Mouse (Mus musculus) liver, postnatal 0 days (tissue): ENCODE measurements around the gene Retreg1. TPM values are rescaled to one million over a fixed set of nuclear protein-coding genes. Genes with fewer than 3 reads are reported as not detected.

Source experiments
- ATAC-seq: fragments of 200-750 bp; cut with Nextera tagmentation; 2 replicates; pipeline ENCODE4 v1.8.0; 2017; ENCODE audit warnings: mild to moderate bottlenecking, moderate library complexity
- DNase-seq: peaks from one replicate; pipeline ENCODE4 v3.0.0-alpha.2; 2016
- H3K27ac ChIP-seq: fragments of 300-500 bp; sonication (generic); 2 replicates; pipeline ENCODE4 v1.5.1; 2014; ENCODE audit warnings: antibody characterized with exemption, moderate library complexity, mild to moderate bottlenecking, low read depth
- H3K27me3 ChIP-seq: fragments of 300-500 bp; sonication (generic); 2 replicates; pipeline ENCODE4 v1.6.1; 2014; ENCODE audit warnings: low read length, control low read depth, mixed read lengths; ENCODE audit not compliant: insufficient read depth
- H3K36me3 ChIP-seq: fragments of 300-500 bp; sonication (generic); replicated peaks from 2 replicates; pipeline ENCODE4 v1.6.1; 2014; ENCODE audit warnings: mild to moderate bottlenecking, control low read depth, low read length, moderate library complexity, mixed read lengths; ENCODE audit not compliant: insufficient read depth
- H3K4me1 ChIP-seq: fragments of 300-500 bp; sonication (generic); 2 replicates; pipeline ENCODE4 v1.6.1; 2014; ENCODE audit warnings: antibody characterized with exemption, mild to moderate bottlenecking, control low read depth; ENCODE audit not compliant: insufficient read depth
- H3K4me2 ChIP-seq: fragments of 300-500 bp; sonication (generic); 2 replicates; pipeline ENCODE4 v1.6.1; 2014; ENCODE audit warnings: low read depth, mild to moderate bottlenecking, low read length, moderate library complexity, mixed read lengths
- H3K4me3 ChIP-seq: fragments of 300-500 bp; sonication (generic); 2 replicates; pipeline ENCODE4 v1.5.1; 2014; ENCODE audit warnings: low read depth, low read length
- H3K9ac ChIP-seq: fragments of 300-500 bp; sonication (generic); replicated peaks from 2 replicates; pipeline ENCODE4 v1.6.1; 2014; ENCODE audit warnings: mild to moderate bottlenecking, moderate library complexity
- H3K9me3 ChIP-seq: fragments of 300-500 bp; sonication (generic); 2 replicates; pipeline ENCODE4 v1.6.1; 2016; ENCODE audit warnings: mild to moderate bottlenecking, control low read depth, low read length, mixed read lengths
- CTCF ChIP-seq: sonication (generic); IDR thresholded peaks from 2 replicates; pipeline ENCODE4 v1.5.1; 2016; ENCODE audit warnings: antibody characterized with exemption, low read depth
- EP300 ChIP-seq: IDR thresholded peaks from 2 replicates; pipeline ENCODE4 v1.6.1; 2016; ENCODE audit warnings: antibody characterized with exemption, low read depth, mild to moderate bottlenecking
- WGBS: fragments of 180-500 bp; shearing (Covaris S2); extraction: QIAGEN DNeasy Blood & Tissue Kit; methylation state at CpG from one replicate; pipeline ENCODE4 v1.1.7; 2014; ENCODE audit not compliant: insufficient replicate concordance; 5-methylcytosine and 5-hydroxymethylcytosine counted together
- polyA plus RNA-seq: library from polyadenylated mRNA; unstranded; fragments of >200 nt; fragmentation: Nextera tagmentation; extraction: Ambion mirVana; gene quantifications from 2 replicates; pipeline ENCODE4 v1.2.1, GENCODE M21; 2015

The Retreg1 gene
- polyA plus RNA-seq, 1 experiment from 2014 or later: 18.6 TPM

GRCm38 (mm10) chr15:25891556-25891955 lies 48.6 kb downstream of the Retreg1 start:
- DNase-seq (peak; percentile 52), ATAC-seq (peak; percentile 57)
- H3K9ac ChIP-seq: no peak overlapping the region
- H3K4me1 ChIP-seq: peaks cover 20% of the 10 kb centered on the region
- H3K4me3 ChIP-seq: no peak overlapping the region
- H3K9me3 ChIP-seq: no peaks in the 10 kb centered on the region; the same call in 1 of the 2 replicates
- no peaks in the 10 kb centered on the region for H3K36me3 ChIP-seq
- H3K27ac ChIP-seq: peak overlapping the region; percentile 57
- WGBS: 20% methylated on average over 11 of the region's 11 CpGs
- H3K27me3 ChIP-seq: no peaks in the 10 kb centered on the region
- peak overlapping the region; percentile 38; the same call in 1 of the 2 replicates for H3K4me2 ChIP-seq
- TF ChIP-seq CTCF: no peak
- TF ChIP-seq EP300: no peak

- no peak overlapping the region for H3K9ac ChIP-seq
- no peaks in the 10 kb centered on the region for H3K36me3 ChIP-seq
- H3K27ac ChIP-seq: no peak overlapping the region
- no peak for ATAC-seq
- H3K4me2 ChIP-seq: no peak overlapping the region
- H3K4me3 ChIP-seq: no peak overlapping the region
- no peaks in the 10 kb centered on the region; the same call in 1 of the 2 replicates for H3K9me3 ChIP-seq
- H3K27me3 ChIP-seq: no peaks in the 10 kb centered on the region
- peaks cover 20% of the 10 kb centered on the region for H3K4me1 ChIP-seq
- 78% methylated on average over 2 of the region's 2 CpGs for WGBS
- DNase-seq: no peak
- no peak for TF ChIP-seq CTCF
- no peak for TF ChIP-seq EP300
Observed at GRCm38 (mm10) chr15:25893327-25893726, 50.3 kb downstream of the Retreg1 start.

GRCm38 (mm10) chr15:25896783-25897182 lies 53.8 kb downstream of the Retreg1 start:
- no peaks in the 10 kb centered on the region for H3K36me3 ChIP-seq
- no peaks in the 10 kb centered on the region for H3K9me3 ChIP-seq
- H3K9ac ChIP-seq: no peak overlapping the region
- peaks cover 3% of the 10 kb centered on the region; the same call in 1 of the 2 replicates for H3K4me1 ChIP-seq
- no peak overlapping the region for H3K4me2 ChIP-seq
- TF ChIP-seq CTCF: no peak
- TF ChIP-seq EP300: no peak
- 43% methylated on average over 4 of the region's 4 CpGs for WGBS
- no peaks in the 10 kb centered on the region for H3K27me3 ChIP-seq
- no peak overlapping the region for H3K4me3 ChIP-seq
- ATAC-seq (no peak), DNase-seq (no peak)
- no peak overlapping the region for H3K27ac ChIP-seq

- Histone ChIP-seq H3K4me3 (no peak overlapping the region), H3K27me3 (no peaks in the 10 kb centered on the region), H3K4me2 (no peak overlapping the region), H3K4me1 (no peaks in the 10 kb centered on the region; the same call in 1 of the 2 replicates), H3K9ac (no peak overlapping the region), H3K27ac (0 out of 2 replicates have a peak overlapping the region, but pooled peaks have one; percentile 13), H3K9me3 (no peaks in the 10 kb centered on the region), H3K36me3 (no peaks in the 10 kb centered on the region)
- DNase-seq: no peak
- no peak for ATAC-seq
- no peak for TF ChIP-seq EP300
- no peak for TF ChIP-seq CTCF
- 38% methylated on average over 12 of the region's 12 CpGs for WGBS
Observed at GRCm38 (mm10) chr15:25897617-25898016, 54.6 kb downstream of the Retreg1 start.

- Histone ChIP-seq H3K9ac (no peak overlapping the region), H3K9me3 (no peaks in the 10 kb centered on the region), H3K4me2 (no peak overlapping the region), H3K4me1 (no peaks in the 10 kb centered on the region; the same call in 1 of the 2 replicates), H3K36me3 (no peaks in the 10 kb centered on the region), H3K27me3 (no peaks in the 10 kb centered on the region), H3K4me3 (no peak overlapping the region), H3K27ac (no peak overlapping the region)
- no peak for TF ChIP-seq CTCF
- TF ChIP-seq EP300: no peak
- WGBS: 77% methylated on average over 5 of the region's 5 CpGs
- ATAC-seq: no peak
- DNase-seq: no peak
Observed at GRCm38 (mm10) chr15:25899021-25899420, 56.0 kb downstream of the Retreg1 start.

DNA sequence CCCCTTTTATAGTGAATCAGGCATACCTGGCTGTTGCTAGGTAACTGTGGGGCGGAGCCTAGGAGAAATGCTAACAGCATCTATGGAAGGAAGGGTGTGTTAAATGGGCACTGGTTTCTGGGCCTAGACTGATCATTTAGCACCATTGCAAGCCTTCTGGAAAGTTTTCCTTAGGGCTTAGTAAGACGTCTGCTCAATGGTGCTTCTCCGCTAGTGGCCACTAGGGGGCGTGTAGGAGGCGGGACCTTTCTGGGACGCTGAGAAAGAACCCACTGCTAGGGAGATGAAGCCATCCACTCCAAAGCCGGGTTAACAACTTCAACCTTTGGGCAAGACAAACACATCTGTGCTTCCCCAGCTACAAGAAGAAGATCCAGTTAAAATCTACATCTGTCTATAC lies 57.6 kb downstream of the Retreg1 start:
- Histone ChIP-seq H3K27ac (no peak overlapping the region), H3K36me3 (no peaks in the 10 kb centered on the region), H3K9me3 (no peaks in the 10 kb centered on the region), H3K4me3 (no peak overlapping the region), H3K4me2 (no peak overlapping the region), H3K27me3 (no peaks in the 10 kb centered on the region), H3K4me1 (no peaks in the 10 kb centered on the region; the same call in 1 of the 2 replicates), H3K9ac (no peak overlapping the region)
- TF ChIP-seq CTCF (peak; percentile 90), EP300 (no peak)
- ATAC-seq (peak; percentile 74), DNase-seq (peak; percentile 81)
- 8% methylated on average over 7 of the region's 7 CpGs for WGBS
